Mouse (Mus musculus): ENCODE data around the gene Isg20.
A peak's percentile ranks its signal among the peaks of the same experiment; 100 is the strongest.

The Isg20 gene

DNA sequence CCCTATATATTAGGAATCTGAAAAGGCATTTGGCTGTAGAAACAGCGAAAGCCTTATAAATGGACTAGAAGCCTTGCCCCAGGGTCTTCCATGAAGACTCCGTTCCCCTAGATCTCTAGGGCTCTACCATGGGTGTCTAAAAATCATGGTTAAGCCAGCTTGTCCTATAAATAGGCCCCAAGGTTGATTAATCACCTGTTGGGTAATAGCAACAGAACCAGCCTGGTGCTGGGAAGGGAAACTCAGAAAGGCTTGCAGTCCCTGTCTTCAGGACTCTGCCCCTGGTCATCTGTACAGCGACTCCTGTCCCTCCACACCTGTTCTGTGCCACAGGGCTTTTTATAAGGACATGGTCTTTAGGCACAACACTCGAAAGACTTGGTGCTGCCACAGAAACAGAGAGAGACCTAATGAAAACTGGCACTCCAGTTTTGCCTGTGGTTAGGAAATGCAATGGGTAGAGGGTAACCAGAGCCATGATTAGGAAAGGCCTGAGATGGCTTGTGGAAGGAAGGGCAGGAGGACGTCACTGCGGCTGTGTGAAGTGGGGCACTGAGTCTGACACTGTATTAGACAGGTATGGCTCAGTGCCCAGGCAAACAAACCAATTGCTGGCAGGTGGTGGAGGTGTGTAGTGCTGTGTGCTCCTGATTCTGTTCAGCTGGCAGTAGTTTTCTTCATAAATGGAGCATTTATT lies 9.9 kb upstream of the Isg20 start:
- DNase-seq (ENCODE audit: low read depth, low spot score) = no peak

DNA sequence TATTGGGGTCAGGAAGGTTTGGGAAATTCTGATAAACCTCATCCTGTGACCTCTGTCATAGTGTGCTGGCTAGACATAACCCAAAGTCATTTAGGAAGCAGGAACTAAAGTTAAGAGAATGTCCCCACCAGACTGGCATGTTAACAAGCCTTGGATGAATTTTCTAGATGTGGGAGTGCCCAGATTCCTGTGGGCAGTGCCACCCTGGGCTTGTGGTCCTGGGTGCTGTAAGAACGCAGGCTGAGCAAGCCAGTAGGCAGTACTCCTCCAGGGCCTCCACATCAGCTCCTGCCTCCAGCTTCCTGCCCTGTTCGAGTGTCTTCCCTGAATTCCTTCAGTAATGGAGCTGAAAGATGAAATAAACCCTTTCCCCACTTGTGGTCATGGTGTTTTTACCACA lies 9.0 kb upstream of the Isg20 start:
- no peak for DNase-seq (ENCODE audit: low read depth, low spot score)

DNA sequence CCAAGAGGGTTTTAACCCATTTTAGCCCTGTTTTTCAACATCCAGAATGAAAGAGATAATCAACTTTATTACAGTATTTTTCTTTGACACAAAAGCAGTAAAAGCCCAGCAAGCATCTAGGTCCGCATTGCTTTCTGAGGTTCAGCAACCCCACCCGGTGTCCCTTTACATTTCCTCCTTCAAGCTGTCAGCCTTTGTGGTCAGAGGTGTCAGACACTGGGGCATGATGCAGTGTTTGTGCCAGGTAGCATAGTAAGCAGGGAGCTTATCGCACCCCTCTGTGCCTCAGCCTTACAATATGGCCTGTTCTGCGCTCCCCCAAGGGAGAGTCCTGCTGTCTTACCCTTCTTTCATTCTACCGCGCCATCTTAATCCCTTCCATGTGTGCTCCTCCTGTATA lies 4.2 kb upstream of the Isg20 start:
- no peak for DNase-seq (ENCODE audit: low read depth, low spot score)

DNA sequence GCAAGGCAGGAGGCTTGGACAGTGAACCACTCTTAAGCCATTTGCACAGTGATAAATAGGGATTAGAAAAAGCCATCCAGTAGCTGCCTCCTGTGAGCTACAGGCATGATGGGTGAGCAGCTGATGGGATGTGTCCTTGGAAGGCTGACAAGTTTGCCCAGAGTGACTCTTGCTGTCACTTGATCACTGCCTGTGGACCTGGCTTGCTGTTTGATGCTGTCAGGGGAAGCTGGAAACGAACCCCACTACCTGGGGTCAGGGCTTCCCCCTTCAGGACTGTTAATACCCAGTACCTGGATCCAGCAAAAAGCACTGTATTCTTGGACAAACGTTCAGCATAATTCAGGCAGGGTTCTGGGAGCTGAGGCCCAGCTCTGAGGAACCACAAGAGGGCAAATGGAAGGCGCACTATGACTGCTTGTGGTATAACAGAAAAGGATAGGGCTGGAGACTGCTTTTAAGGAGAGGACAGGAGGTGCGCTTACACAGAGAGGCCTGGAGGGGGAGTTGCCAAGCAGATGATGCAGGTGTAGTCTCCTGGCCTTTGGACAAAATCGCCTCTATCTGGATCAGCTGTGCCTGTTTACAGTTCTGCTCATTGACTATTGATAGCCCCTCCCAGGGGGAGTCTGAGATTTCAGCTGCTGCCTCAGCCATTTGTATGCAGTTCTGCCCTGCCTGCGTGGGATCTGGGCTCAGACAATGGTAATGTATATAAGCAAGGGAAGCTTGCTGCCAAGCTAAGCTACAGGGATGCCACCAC lies 2.7 kb upstream of the Isg20 start:
- DNase-seq (ENCODE audit: low read depth, low spot score) = peak; percentile 55

DNA sequence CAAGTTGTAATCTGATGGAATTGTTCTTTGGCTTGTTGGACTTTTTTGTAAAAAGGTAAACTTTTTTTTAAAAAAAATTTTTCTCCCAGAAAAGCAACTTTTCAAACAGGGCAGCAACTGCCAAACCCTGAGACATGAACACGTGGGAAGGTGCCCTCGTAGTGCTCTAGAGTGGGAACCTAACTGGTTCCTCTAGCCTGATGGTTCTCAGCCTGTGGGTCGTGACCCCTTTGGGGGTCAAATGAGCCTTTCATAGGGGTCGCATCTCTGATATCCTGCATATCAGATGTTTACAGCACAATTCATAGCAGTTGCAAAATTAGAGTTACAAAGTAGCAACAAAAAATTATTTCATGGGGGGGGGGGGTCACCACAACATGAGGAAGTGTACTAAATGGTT lies 2.0 kb upstream of the Isg20 start:
- DNase-seq (ENCODE audit: low read depth, low spot score) = no peak

- DNase-seq (ENCODE audit: low read depth, low spot score) = peak; percentile 81
Measured at GRCm38 (mm10) chr7:78912253-78912973, 811 bp upstream of the Isg20 start.

GRCm38 (mm10) chr7:78913649-78914544 lies 673 bp downstream of the Isg20 start:
- DNase-seq (ENCODE audit: low read depth, low spot score) = peak; percentile 76

DNA sequence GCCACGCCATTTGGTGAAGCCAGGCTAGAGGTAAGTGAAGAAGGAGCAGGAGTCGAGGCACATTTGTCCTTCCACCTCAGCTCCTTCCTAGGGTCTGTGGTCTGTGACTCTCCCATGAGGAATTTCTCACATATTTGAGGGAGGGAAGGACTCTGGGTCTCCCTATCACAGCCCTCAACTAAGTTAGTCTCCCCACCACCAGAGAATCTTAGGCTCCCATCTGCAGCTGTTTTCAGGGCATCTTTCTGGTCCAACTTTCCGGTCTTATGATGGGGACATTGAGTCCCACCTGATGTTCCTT lies 1.3 kb downstream of the Isg20 start:
- DNase-seq (ENCODE audit: low read depth, low spot score) = no peak

- DNase-seq (ENCODE audit: low read depth, low spot score) = no peak
Measured at GRCm38 (mm10) chr7:78914896-78915510, 1.8 kb downstream of the Isg20 start.

GRCm38 (mm10) chr7:78918686-78919085 lies 5.5 kb downstream of the Isg20 start:
- peak; percentile 71 for DNase-seq (ENCODE audit: low read depth, low spot score)

DNA sequence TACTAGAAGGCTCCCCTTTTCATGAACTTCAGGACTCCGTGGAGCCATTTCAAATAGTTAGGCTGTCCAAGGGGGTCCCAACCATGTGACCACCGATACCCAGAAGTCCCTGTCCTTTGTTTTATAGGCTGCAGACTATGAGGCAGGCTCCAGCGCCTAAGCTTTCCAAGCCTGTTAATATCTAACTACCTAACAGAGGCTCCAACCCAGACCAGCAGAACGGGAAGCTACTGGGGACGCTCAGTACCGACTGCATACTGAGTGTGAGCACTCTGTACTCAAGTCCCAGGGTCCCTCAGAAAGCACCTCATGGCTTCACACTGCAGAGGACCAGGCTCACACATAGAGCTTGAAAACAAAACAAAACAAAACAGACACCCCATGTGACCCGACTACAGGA lies 9.3 kb downstream of the Isg20 start:
- DNase-seq (ENCODE audit: low read depth, low spot score) = no peak

- peak; percentile 68 for DNase-seq (ENCODE audit: low read depth, low spot score)
Measured at GRCm38 (mm10) chr7:78924300-78924699, 11.1 kb downstream of the Isg20 start.

DNA sequence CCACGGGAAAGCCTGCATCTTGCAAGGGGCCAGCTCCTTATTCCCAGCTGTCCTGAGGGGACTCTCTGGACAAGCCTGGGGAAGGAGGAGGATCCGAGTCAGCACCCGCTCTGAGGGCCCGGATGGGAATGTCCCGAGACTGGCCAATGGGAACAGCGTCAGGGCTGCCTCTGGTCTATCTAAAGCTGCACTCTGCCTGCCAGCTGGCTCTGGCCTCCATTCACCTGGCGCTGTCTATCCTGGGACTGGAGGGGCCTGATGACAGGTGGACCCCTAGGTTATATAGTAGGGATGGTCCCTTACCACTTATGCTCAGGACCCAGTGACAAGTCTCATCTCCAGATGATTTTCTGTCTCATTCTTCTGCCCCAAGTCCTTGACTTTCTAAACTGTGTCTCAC lies 11.6 kb downstream of the Isg20 start:
- no peak for DNase-seq (ENCODE audit: low read depth, low spot score)

- DNase-seq (ENCODE audit: low read depth, low spot score) = no peak
Measured at GRCm38 (mm10) chr7:78925680-78926079, 12.5 kb downstream of the Isg20 start.

GRCm38 (mm10) chr7:78926156-78926555 lies 12.9 kb downstream of the Isg20 start:
- no peak for DNase-seq (ENCODE audit: low read depth, low spot score)

- DNase-seq (ENCODE audit: low read depth, low spot score) = no peak
Measured at GRCm38 (mm10) chr7:78927266-78927665, 14.0 kb downstream of the Isg20 start.

- DNase-seq (ENCODE audit: low read depth, low spot score) = no peak
Measured at GRCm38 (mm10) chr7:78938957-78939602, 25.9 kb downstream of the Isg20 start.

DNA sequence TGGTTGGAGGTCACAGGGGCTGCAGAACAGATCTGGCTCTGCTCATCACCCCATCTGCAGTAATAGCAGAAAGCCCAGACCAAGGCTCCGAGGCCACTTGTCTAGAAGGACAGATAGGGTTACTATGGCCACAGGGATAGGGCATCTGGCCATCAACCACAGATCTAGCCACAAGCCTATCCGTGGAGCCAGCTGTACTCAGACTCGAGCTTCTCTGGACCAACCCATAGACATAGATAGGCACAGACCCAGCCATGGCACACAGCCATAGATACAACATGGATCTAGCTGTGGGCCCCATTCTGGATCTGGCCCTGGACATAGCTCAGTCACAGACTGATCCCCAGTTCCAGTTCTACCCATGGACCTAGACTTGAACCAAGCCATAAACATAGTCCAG lies 27.7 kb downstream of the Isg20 start:
- DNase-seq (ENCODE audit: low read depth, low spot score) = no peak

DNA sequence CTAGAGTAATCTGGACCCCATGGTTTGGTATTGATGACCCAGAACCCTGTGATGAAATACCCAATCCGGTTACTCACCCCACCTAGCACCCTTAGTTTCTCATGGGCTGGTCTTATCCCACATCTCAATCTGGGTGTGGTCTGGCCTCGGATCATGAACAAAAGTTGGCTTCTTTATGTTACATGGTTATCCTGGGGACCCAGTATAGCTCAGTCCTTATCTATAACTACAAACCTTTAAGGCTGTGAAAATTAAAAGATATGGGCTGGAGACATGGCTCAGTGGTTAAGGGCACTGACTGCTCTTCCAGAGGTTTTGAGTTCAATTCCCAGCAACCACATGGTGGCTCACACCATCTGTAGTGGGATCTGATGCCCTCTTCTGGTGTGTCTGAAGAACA lies 29.3 kb downstream of the Isg20 start:
- DNase-seq (ENCODE audit: low read depth, low spot score) = no peak

GRCm38 (mm10) chr7:78953886-78954572 lies 40.8 kb downstream of the Isg20 start:
- no peak for DNase-seq (ENCODE audit: low read depth, low spot score)
